Mouse (Mus musculus): Measurements from ENCODE around the gene Mff. TPM values are rescaled to one million over a fixed set of nuclear protein-coding genes. Genes with fewer than 3 reads are reported as not detected.

Gene Mff
- total RNA-seq, 2 experiments from 2014 or later: 178 to 193 TPM

Other genes starting within 250 kb of the Mff start
- gene Col4a4, start 138.0 kb upstream of the Mff start, total RNA-seq (2021): 10 to 100 TPM in 1 of 2 experiments, 1 to 10 TPM in 1; 9.6 to 10.5 TPM
- gene Col4a3, start 138.0 kb upstream of the Mff start, total RNA-seq (2021): 1 to 10 TPM; 3.3 to 3.7 TPM
- gene Tm4sf20, start 43.6 kb downstream of the Mff start, total RNA-seq (2021): not detected
- not detected for gene Gm47791, start 46.4 kb downstream of the Mff start, total RNA-seq (2021)
- gene Agfg1, start 114.6 kb downstream of the Mff start, total RNA-seq (2021): 10 to 100 TPM; 30.7 to 32.2 TPM
- not detected for gene A030005L19Rik, start 188.4 kb downstream of the Mff start, total RNA-seq (2021)
- not detected for gene A030014E15Rik, start 200.0 kb downstream of the Mff start, total RNA-seq (2021)
- not detected for gene Gm6217, start 206.5 kb downstream of the Mff start, total RNA-seq (2021)
- not detected for gene A030003K21Rik, start 218.5 kb downstream of the Mff start, total RNA-seq (2021)
- gene Gm7544, start 231.1 kb downstream of the Mff start, total RNA-seq (2021): not detected
- gene Gm47955, start 235.4 kb downstream of the Mff start, total RNA-seq (2021): not detected